Mouse (Mus musculus): ENCODE results near the gene Ephb1. TPM values are rescaled to one million over a fixed set of nuclear protein-coding genes. Genes with fewer than 3 reads are reported as not detected.

Ephb1 gene
- total RNA-seq, 2 experiments from 2014 or later: 47.3 to 50.4 TPM

DNA sequence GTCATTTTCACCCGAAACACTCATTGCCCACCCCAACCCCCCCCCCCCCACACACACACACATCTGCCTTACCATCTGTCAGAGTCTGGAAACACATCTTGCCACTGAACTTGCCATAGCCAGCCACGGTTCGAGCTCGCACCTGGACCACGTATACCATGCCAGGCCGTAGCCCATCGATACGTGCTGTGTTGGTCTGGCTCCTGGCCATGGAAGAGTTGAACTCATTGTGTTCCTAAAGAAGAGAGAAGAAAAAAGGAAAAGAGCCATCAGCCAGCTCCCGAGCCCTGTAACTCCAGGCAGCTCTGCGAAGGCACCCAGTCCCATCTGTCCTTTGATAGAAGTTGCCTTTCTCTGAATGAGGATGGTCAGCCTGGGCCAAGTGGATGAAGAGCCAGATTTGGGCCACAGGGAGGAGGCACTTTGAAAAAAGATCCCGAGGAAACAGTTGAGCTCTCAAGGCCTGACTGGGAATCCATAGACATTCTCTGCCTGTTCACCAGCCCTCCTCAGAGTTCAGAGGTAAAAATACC, 352.8 kb downstream of the Ephb1 start:
- intact Hi-C loops (cut with DNase I): loop anchor here (10.0 kb wide), 1 partner anchor 307 kb away; no protein-coding TSS in a partner anchor

DNA sequence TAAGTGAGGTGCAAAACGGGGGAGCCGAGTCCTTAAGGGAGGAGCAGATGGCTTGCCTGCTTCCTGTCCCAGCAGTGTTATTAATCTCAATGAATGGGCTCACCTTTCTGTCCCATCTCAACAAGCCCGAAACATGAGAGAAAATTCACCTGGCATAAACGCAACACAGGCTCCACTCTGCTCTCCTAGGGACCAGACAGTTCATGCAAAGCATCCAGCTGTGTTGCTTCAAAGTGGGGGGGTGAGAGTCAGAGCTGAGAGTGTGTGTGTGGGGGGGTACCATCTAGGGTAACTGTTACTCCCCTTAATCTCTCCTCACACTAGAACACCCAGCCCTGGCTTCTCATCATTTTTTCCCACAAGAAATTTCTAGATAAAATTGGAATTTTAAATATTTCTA, 354.8 kb downstream of the Ephb1 start:
- DNase-seq: no peak
- intact Hi-C loops (cut with DNase I): loop anchor here (5.0 to 10.0 kb wide), 2 partner anchors 305 to 353 kb away; partner anchors contain the start of gene Ephb1

More for the DNA sequence above, 352.8 kb downstream of the Ephb1 start:
- no peak for DNase-seq

DNA sequence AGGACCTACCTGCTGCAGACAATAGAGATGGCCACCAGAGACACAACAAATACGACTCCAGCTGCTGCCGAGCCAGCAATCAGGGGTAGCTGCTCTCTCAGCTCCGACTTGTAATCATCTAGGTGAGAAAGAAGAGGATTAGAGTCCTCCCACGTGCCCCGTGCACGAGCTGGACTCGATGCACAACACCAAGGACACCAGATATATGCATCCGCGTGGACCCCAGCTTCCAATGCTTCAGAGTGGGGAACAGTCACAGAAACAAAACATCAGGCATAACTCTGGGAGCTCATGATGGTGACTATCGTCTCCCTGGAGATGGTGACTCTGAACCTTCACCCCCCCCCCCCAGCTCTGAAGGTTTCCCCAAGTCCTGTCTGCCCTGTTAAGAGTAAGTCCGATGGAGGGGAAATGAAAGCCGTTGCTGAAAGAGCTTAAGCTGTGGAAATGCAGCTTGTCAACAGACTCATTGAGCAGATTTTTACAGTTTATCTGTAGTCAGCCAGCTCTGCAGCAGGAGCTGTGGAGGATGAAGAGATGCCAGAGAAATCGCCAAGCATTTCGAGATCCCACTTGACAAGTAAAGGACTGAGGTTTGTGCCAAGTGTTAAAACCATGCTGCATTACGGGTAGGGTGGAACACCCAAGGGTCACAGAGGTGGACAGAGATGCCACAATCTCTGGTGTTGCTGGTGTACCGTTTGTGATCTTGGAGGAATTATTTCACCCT, 357.6 kb downstream of the Ephb1 start:
- intact Hi-C loops (cut with DNase I): loop anchor here (5.0 kb wide), 1 partner anchor 355 kb away; the partner anchor contains the start of gene Ephb1
- no peak for DNase-seq

DNA sequence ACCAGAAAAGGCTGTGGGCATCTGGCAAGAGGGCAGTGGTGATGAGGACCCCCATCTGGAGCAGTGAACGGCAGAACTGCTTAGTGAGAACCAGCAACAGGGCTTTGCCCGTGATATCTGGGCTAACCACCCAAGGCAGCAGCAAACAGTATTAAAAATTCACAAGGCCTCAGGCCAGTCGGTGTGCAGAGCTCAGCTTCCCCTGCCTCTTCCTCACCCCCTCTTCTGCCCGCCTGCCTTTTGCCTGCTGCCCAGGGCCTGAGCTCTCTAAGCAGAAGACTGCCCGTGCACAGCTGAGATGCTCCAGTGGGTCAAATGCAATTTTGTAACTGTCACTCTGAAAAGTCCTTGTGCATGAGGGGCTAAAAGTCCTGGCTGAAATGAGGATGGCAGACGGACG, 358.3 kb downstream of the Ephb1 start:
- DNase-seq: no peak
- intact Hi-C loops (cut with DNase I): loop anchor here (5.0 kb wide), 1 partner anchor 356 kb away; the partner anchor contains the start of gene Ephb1

DNA sequence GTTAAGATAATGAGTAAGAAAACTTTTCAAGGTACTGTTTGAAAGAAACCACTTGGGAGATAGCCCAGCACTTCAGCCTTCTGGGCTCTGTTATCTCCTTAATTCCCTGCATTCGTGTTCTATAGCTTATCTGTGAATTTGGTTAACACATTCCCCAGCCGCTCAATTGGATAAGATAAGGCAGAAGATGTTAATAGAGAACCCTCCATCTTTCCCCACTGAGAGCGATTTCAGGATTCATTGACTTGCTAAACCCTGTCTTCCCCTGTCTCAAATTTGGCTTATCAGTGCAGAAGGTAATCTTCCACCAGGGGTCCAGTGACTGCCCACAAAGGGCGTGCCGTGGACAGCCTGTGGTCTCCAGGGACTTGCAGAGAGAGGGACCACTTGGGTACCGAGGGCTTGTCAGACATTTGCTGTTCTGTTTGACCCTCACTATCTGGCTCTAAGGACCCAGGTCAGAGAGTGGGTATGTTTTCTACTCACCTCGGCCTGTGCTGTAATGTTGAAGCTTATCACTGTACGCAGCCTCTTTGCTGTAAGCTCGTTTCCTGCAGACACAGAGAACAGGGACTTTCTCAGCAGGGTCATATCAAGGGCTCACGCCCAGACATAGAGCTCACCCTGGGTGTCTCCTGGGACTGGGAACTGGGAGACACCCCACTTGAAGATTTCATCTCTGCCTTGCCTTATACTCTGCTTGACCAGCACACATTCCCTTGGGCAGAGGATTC, 358.9 kb downstream of the Ephb1 start:
- DNase-seq: no peak
- intact Hi-C loops (cut with DNase I): loop anchor here (5.0 kb wide), 1 partner anchor 357 kb away; the partner anchor contains the start of gene Ephb1

DNA sequence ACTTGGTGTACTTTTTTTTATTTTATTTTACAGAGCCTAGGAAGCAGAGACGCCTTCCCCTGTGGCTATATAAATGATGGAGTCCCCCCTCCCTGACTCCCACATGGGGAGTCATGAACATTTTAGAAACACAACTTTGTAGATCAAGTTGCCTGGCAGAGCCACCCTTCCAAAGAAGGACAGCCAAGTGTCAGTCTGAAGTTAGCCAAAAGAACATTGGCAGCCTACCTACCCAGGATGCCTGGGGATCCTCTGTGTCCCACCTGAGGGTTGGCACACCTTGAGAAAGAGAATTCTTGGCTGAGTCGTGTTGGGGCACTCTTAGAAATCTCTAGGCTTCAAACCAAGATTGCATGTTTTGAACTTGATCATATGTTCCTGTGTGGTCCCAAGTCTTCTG, 360.4 kb downstream of the Ephb1 start:
- intact Hi-C loops (cut with DNase I): no loop called here
- DNase-seq: no peak

DNA sequence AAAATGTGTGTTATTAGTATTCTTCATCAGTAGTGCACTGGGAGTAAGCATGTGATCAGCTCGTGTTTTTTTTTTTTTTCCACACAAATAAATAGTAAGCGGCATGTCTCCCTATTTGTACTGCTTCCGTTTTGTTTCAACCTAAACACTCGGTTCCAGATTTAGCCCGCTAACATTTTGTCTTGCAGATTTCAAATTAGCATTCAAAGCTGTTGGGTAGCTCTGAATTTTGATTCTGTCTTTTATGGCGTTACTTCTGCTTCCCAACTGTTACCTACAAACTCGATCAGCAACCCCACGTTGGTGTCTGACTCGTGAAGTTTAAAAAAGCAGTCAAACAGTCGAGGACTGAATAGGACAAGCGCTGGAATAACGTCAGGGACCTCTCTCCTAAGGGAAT, 363.7 kb downstream of the Ephb1 start:
- intact Hi-C loops (cut with DNase I): no loop called here
- no peak for DNase-seq

DNA sequence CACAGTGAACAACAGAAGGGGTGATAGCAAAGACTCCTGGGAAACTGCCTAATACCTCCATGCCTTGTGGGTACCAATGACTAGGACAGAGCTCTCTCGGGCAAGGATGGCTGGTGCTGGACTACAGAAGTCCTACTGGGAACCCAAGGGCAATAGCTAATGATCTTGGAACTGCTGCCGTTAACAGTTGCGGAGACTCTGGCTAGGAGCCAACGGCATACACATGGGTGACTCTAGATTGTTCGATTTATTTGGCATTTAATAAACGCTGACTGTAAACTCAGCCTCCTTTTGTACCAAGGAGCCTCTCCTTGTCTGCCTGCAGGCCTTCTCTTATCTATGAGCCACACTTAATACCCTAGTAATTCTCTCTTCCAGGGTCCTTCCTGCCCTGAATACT, 364.5 kb downstream of the Ephb1 start:
- intact Hi-C loops (cut with DNase I): no loop called here
- peak; percentile 25 for DNase-seq

DNA sequence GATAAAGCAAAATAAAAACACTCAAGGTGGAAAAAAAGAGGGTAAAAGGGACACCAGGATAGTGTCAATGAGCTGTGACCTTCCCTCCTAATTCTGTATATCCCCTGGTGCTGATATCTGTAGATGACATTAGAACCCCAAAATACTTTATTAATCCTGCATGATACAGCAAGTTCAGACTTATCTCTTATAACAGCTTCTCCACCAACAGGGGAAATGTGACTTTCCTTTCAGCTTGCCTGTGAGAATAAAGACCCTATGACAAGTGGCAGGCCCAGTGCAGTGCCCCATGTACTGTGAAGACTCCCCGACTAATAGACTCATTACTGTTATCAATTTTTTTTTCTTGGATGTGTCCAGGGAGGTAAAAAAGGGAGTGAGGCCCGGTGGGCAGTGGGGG, 367.6 kb downstream of the Ephb1 start:
- DNase-seq: no peak
- intact Hi-C loops (cut with DNase I): no loop called here

DNA sequence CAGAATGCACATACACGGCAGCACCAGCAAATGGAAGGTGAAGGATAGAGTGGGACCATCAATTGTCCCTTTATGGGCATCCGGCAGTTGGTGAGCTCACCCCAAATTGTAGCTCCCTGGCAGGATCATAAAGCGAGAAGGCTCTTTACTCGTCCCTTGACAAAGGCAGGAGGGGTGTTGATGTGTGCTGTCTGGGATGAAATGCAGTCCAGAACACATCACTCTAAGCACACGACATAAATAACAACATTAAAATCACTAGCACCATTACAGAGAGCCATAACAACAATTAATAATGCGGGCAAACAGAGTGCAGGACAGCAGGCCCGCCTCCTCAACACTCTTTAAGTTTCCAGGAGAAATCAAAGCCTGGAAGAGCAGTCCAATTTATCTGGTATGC, 372.1 kb downstream of the Ephb1 start:
- intact Hi-C loops (cut with DNase I): no loop called here

DNA sequence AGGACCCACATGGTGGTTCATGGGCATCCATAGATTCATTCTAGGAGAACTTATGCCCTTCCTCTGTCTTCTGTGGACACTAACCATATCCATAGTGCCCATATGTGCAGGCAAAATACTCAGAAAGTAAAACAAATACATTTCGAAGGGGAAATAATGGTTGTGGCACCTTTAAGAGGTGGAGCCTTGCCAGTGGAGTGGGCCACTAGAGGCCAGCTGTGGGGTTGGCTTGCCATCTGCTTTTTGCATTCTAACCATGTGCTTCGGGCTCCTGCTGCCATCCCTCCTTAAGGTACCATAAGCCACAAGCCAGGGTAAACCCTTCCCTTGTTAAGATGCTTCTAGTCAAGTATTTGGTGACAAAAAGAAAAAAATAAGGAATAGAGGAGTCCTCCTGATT, 373.3 kb downstream of the Ephb1 start:
- peak; percentile 24 for DNase-seq
- intact Hi-C loops (cut with DNase I): no loop called here

More for the DNA sequence above, 372.1 kb downstream of the Ephb1 start:
- DNase-seq: no peak

DNA sequence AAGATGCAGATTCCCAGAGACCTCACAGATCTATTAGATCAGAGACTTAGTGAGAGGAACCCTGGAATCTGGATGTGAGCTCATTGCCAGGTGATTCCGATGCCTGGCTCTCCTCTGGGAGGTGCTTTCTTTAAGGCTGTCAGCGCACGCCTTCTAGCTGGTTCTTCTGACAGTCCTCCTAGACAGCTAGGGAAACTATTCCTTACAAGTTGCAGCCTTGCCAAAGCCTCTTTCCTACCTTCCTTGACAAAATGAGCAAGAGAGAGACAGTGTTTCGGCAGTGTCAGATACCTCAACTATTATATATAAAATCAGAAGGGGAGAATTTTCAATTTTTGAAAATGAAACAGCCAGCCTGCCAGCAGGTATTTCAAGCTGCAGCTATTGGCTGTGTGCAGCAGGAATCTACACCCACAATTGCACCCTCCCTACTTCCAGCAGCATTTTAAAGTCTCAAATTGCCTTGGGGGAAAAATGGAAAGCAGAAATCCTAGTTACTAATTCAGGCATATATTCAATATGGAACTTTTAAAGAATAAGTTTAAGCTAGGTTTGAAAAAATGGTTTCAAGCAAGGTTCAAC, 377.5 kb downstream of the Ephb1 start:
- no peak for DNase-seq
- intact Hi-C loops (cut with DNase I): no loop called here

DNA sequence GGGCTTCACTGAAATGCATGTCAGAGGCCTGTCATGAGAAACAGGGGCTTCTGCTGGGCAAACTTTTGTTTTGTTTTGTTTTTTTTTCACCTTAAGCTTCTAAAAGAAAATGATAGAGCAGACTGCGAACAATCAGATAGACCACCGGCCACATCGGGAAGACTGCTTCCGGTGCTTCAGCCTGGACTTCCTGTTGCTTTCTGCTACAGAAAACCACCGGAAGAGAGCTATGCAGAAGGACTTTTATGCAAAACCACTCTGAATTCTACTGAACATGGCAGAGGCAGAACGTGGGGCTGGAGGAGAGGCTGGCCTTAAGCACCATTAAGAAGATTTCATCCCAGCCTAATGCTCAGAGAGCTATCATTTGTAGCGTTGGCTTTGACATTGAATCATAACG, 382.2 kb downstream of the Ephb1 start:
- intact Hi-C loops (cut with DNase I): no loop called here

DNA sequence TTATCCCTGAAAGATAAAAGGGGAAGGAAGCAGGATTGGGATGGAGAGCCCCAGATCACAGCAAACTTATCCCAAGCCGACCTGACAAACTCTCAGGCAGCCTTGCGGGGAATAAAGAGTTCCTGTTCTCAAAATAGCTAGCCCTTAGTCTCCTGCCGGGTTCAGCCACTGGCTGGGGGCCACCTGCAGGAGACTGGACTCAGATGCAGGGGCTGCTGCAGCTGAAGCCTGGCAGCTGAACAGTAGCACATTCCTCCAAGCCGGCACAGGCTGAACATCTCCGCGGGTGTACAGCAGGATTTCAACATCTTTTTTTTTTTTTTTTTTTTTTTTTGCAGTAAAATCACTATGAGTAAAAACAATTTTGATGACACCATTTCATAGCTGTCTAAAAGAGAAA, 382.7 kb downstream of the Ephb1 start:
- intact Hi-C loops (cut with DNase I): no loop called here
- peak; percentile 35 for DNase-seq

More for the DNA sequence above, 382.2 kb downstream of the Ephb1 start:
- DNase-seq: no peak

DNA sequence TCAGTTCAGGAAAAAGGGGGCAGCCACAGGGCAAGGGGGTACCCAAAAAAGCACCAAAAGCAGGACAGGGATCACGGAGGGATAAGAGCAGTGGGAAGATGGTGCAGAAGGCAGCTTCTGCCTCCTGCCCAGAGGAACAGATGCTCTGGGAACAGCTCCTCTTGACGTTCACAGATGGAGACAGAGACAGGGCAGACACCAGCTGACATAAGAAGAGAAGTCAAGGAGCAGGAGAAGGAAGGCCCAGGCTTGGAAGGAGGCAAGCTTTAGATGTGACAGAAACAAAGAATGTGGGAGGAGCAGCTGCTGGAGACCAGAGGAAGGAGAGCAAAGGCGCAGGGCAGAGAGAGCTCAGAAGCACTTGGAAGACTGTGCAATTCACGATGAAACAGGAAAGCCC, 398.3 kb downstream of the Ephb1 start:
- intact Hi-C loops (cut with DNase I): no loop called here
- DNase-seq: peak; percentile 8

DNA sequence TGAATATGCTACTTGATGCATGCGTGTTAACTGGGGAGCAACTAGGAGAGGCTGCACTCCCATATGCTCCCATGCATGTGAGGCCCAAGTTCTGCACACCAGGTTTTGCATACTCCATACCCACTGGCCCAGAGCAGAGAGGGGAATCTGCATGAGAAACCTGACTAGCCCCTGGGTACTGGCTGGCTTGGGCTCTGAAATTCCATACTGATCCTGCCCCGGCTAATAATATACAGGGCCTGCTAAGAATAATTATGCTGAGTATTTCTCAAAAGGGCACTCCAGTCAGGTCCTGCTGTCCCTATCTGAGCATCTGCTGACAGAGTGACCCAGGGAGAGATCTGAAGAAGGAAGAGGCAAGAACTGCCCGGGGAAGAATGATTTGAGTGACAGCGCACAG, 400.0 kb downstream of the Ephb1 start:
- intact Hi-C loops (cut with DNase I): no loop called here

DNA sequence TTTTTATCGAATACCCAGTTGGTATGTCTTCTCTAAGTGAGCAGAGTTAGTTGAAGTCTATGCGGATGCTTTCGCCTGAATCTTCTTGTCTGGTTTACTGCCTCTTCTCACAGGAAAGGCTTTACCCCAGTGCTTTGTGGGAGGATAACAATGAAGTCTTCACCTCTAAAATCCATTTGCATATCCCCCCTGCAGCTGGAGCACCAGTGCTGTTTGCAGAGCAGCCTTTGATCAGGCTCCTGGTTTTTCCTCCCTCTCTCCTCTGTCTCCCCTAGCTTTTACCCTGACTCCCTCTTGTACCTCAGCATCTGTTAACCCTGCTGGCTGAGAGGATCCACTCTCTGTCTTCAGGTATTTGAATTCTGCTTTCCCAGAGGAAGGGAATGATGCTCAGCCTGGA, 404.4 kb downstream of the Ephb1 start:
- DNase-seq: no peak
- intact Hi-C loops (cut with DNase I): no loop called here

More for the DNA sequence above, 400.0 kb downstream of the Ephb1 start:
- DNase-seq: no peak

DNA sequence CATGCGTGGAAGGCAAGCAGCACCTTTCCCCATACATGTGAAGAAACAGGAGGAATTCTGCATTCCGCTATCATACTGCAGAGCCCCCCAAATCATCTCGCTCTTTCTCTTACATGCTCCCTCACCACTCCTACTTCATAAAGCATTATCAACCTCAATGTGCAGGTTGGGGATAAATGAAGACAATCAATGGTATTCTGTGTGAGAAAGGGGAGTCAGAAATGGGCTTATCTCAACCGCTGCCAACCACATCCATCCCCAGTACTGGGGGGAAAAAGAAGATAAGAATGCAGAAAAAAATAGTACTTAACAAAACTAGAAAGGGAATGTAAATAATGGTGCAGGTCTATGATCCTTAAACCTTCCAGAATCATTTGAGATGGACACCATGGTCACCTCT, 408.7 kb downstream of the Ephb1 start:
- DNase-seq: no peak
- intact Hi-C loops (cut with DNase I): no loop called here

DNA sequence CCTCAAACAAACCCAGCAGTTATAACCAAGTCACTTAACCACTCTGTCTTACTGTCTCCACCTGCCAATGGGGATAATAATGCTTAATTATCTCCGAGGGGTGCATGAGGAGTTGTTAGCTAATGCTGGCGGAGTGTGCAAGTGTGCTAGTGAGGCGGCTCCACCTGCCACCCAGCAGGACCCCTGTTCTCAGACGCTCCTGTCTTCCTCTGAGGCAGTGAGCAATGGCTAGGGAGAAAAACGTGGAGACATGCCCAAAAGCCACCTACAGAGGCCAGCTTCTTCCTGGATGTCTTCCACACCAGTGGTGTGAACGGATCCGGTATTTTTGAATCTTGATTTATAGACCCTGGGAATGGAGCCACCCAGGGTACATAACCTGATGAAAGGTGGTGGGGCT, 409.2 kb downstream of the Ephb1 start:
- peak; percentile 44 for DNase-seq
- intact Hi-C loops (cut with DNase I): no loop called here

DNA sequence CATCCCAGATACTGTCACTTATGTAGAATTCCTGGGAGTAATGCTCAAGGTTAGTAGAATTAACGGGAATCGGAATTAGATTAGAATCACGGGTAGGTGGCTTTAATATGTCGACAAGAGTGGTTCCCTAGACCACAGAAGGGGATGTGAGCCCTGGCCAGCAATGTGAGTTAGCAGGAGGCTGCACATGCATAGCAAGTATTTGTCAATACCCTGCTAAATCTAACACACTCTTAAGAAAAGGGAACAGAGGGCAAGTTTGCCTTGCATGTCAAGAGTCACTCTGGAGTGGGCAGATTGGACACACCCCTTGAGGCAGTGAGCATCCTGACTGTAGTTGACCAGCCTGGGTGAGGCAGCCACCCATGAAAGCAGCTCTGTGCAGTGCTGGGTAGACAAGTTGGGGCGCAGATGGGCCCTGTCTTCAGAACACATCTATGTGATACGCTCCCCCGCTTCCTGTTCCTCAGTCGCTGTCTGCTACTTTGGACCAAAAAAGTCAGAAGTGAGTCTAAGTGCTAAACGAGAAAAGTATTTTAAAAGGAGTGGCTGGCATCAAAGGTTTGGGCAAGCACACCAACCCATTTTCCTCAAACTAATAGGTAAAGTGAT, 412.3 kb downstream of the Ephb1 start:
- no peak for DNase-seq
- intact Hi-C loops (cut with DNase I): no loop called here

DNA sequence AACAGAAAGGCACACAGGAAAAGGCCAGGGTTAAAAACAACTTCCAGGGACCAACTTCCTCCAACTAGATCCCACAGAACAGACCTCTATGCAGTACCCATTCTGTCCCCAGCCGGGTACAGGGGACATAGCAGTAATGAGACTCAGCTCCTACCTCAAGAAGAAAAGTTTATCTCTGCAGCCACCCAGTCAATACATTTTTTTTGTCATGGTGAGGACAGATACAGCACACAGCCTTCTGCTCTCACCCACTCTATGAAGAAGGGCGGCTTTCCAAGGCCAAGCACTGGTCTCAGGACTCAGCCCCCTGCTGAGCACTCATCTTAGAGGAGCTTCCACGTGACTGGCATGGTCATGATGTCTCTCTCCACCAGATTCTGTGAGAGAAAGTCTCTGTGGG, 414.3 kb downstream of the Ephb1 start:
- no peak for DNase-seq
- intact Hi-C loops (cut with DNase I): no loop called here
